Mouse (Mus musculus) brown adipose tissue, adult 24 weeks (tissue): ENCODE results near the gene Farsa. TPM values are rescaled to one million over a fixed set of nuclear protein-coding genes. Genes with fewer than 3 reads are reported as not detected.

Source experiments
- H3K27ac ChIP-seq: fragments of 200-500 bp; replicated peaks from 2 replicates; pipeline ENCODE4 v1.5.1; 2012; ENCODE audit warnings: low read depth, mild to moderate bottlenecking, low read length
- H3K4me1 ChIP-seq: fragments of 200-500 bp; 2 replicates; pipeline ENCODE4 v1.6.1; 2012; ENCODE audit warnings: low read length, mixed read lengths; ENCODE audit not compliant: control insufficient read depth, insufficient read depth, insufficient read length
- H3K4me3 ChIP-seq: fragments of 200-500 bp; 2 replicates; pipeline ENCODE4 v1.5.1; 2012; ENCODE audit warnings: low read depth, mild to moderate bottlenecking, low read length, moderate library complexity; ENCODE audit not compliant: insufficient read depth
- polyA plus RNA-seq: library from polyadenylated mRNA; stranded (reverse); fragments of >200 nt; gene quantifications from 2 replicates; pipeline ENCODE4 v1.2.4, GENCODE M21; 2012; ENCODE audit not compliant: missing spikeins, insufficient read depth, insufficient read length

Gene Farsa
- polyA plus RNA-seq, 1 experiment: 11.3 TPM

DNA sequence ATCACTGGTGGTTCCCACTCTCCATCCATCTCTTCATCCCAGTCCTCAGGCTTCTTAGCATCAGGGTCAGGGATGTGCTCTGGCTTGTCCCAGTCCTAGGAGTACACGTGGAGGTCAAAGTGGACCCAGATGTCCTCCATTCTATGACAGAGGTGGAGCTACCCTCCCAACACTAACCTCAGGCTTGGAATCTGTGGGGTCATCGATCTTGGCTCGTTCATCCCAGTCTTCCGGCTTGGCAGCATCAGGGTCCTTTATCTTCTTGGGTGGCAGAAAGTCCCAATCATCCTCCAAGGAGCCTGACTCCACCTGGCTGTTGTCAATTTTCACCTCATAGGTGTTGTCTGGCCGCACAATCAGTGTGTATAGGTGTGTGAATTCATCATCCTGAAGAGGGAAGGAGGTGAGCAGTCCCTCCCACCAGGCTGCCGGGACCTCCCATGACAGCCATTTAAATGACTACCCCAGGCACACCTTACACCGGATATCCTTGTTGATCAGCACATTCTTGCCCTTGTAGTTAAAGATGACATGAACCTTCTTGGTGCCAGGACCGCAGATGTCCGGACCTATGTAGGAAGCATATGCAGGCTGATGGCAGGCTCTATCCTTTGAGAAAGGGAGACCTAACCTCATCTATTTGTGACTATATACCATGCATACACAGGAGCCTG lies 12.3 kb upstream of the Farsa start:
- H3K4me3 ChIP-seq: no peak overlapping the region
- H3K4me1 ChIP-seq: no peaks in the 10 kb centered on the region
- H3K27ac ChIP-seq: no peak overlapping the region

DNA sequence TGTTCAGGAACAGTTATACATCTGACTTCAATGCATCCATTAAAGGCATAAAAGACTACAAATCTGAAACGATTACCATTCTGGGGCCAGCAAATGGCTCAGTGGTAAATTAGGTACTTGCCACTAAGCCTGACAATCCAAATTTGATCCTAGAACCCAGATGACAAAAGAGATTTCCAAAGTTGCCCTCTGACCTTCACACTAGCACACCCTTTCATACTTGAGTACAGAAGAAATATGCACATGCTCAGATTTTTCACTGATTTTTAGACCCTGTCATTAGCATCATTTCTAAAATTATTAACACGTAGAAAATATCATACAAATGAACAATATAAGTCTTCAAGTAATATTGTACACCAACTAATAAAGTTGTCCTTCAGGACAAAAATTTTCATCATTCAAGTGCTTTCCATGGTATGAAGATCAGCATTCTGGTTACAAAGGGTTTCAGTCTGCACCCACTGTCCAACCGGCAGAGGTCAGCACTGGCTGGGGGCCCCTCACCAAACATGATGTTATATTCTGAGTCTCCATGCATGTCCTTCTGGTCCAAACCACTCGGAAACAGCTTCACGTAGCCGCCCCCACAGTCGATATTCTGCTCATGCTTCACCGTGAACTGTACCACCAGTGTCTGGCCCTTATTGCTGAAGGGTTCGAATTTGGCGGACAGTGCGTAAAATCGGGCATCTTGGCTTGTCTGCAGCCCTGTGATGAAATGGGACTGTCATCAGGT lies 11.3 kb upstream of the Farsa start:
- Histone ChIP-seq H3K4me3 (peak overlapping the region; percentile 84), H3K4me1 (no peaks in the 10 kb centered on the region), H3K27ac (peak overlapping the region; percentile 76; the same call in 1 of the 2 replicates)

DNA sequence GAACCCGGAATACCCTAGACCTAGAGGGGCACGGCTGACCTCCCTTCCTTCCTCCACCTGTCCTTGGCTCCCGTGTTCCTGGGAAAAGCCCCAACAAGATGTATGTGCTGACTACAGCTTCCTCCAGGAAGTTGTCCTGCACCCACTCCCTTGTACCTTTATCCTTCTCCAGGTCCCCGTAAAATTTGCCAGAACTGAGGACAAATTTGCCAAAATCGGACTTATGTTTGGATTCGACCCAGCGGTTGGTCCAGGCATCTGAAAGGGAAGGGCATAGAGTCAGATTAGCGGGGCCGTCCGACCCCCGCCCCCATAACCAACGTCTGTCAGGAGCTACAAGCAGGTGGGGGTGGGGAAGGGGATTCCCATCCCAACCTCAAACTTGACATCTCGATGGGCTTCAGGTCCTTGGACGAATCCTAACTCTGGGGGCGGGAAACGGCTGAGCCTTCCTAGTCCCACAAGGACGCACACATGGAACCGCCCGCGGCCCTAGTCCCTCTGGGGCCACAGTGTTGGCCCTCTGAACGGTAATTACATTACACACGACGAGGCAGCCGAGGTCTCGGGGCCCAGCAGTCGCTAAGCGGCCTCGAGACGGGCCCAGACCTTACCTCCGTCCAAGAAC lies 10.6 kb upstream of the Farsa start:
- Histone ChIP-seq H3K27ac (peak overlapping the region; percentile 76), H3K4me1 (no peaks in the 10 kb centered on the region), H3K4me3 (peak overlapping the region; percentile 84)

DNA sequence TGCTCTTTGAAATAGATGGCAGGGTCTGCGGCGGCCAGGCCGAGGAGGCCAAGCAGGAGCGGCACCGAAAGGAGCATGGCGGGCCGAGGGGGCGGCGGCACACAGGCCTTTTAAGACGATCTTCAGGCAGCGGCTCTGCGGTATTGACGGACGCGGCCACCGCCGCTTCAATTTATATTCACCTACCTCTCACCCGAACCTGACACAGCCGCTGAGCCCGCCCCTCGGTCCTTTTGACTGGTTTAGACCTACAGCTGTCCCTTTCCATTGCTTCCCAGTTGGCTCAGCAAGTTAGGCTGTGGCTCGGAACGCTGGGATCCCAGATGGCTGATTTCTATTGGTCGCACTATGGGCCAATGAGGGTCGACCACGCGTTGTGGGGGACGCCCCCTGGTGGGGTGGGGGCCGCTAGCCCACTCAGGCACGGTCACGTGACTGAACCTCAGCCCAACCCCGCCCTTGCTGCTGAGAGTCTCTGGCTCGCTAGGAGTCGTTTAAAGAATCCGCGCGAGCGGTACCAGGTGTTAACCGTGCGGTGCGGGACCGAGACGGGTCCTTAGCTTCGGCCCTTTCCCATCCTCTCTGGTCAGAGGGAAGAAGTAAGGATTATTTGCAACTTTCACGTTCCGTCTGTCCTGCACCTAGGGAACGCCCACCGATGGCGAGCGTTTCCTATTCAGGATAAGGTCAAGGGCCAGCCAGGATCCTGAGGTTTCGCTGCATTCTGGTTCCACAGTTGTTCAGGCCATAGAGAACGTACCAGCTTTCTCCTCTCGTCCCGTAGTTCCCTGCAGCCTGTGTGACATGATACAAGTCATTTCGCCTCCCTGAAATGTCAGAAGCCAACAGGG lies 9.8 kb upstream of the Farsa start, which contains the start of gene Calr:
TSS of gene Calr (minus strand) at position 213 of the 851 bp plus-strand sequence.
- H3K27ac ChIP-seq: peak within 1 kb of the TSS; percentile 76
- H3K4me1 ChIP-seq: no peaks in the 10 kb centered on the region
- H3K4me3 ChIP-seq: peak within 1 kb of the TSS; percentile 84

DNA sequence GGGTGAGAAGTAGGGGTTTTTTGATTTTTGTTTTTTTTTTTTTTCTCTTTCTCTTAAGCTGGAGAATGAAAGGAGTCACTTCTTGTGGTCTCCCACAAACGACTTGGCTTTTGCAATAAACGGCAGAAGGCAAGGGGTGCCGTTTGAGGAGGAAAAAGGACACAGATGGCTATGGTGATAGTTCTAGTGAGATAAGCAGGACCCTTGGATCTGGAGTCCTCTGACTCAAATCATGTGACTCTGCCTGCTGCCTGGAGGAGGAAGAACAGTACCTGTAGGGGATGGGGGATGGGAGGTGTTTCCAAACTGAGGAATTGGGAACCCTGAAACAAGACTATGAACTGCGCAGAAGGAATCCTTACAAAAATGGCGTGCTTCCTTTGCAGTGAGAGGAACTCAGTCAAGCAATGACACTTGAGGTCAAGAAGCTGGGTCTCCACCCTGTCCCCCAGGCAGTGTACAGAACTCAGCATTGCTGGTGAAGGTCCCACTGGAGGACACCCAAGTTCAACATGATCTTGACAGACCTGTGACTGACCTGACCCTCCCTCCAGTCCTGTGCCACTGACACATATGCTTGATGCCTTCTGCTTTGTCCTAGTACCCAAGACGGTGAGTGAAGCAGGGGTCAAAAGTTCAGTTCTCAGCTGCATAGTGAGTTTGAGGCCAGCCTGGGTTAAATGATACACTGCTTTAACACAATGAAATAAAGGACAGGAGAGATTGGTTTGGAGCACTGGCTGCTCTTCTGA lies 8.9 kb upstream of the Farsa start:
- H3K4me3 ChIP-seq: peak overlapping the region; percentile 74
- no peaks in the 10 kb centered on the region for H3K4me1 ChIP-seq
- H3K27ac ChIP-seq: peak overlapping the region; percentile 72; the same call in 1 of the 2 replicates

DNA sequence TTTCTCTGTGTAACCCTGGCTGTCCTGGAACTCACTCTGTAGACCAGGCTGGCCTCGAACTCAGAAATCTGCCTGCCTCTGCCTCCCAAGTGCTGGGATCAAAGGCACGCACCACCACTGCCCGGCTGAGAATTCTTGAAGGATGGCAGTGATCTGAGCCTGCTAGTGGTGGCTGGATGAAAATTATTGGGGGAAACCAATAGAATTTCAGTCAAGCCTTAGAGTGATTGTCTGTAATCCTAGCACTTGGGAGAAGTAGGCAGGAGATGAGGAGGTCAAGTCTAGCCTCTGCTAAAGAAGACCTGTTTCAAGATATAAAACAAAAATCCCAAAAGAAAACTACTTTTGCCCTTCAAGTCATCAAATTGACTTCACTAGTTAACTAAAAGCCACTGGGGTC lies 355 bp upstream of the Farsa start:
- H3K4me3 ChIP-seq: no peak overlapping the region
- H3K27ac ChIP-seq: no peak overlapping the region
- H3K4me1 ChIP-seq: peaks cover 2% of the 10 kb centered on the region

DNA sequence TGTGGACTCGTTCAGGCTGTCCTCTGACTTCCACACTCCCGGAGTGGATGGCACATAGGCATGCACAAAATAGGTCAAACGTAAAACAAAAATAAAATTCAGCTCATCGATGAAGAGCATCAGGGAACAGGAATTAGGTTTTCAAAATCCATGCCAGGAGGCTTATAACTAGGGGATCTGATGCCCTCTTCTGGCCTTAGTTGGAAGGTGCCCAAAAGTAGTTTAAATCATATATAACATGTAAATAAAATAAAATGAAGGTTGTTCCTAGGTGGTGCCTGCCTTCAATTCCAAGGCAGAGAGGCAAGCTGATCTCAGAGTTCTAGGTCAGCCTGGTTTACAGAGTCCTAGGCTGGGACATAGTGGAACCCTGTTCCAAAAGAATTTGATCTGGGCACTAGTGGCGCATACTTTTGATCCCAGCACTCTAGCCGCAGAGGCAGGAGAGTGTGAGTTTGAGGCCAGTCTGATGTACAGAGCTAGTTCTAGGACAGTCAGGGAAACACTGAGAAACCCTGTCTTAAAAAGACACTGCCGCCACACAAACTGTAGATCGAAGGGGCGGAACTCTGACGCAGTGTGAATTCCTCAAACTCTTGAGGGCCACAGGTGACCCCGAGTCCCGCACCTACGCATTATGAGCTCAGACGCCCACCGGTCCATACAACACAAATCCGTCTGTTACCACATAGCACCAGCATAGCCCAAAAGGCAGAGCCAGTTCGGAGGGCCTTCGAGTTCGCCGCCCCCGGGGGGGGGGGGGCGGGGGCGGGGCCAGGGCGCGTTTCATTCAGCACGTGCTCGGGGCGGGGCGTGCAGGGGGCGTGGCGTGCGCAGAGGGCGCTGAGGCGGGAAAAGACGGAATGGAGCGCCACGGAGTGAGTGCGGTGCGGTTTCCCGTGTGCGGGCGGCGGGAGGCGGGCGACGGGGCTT lies 14.9 kb downstream of the Farsa start, which contains the start of gene Syce2:
TSS of gene Syce2 (plus strand) at position 736 of the 933 bp plus-strand sequence.
- H3K4me3 ChIP-seq: peak within 1 kb of the TSS; percentile 67
- 0 out of 2 replicates have a peak within 1 kb of the TSS, but pooled peaks have one; percentile 43 for H3K27ac ChIP-seq
- peaks cover 3% of the 10 kb centered on the region; the same call in 1 of the 2 replicates for H3K4me1 ChIP-seq

DNA sequence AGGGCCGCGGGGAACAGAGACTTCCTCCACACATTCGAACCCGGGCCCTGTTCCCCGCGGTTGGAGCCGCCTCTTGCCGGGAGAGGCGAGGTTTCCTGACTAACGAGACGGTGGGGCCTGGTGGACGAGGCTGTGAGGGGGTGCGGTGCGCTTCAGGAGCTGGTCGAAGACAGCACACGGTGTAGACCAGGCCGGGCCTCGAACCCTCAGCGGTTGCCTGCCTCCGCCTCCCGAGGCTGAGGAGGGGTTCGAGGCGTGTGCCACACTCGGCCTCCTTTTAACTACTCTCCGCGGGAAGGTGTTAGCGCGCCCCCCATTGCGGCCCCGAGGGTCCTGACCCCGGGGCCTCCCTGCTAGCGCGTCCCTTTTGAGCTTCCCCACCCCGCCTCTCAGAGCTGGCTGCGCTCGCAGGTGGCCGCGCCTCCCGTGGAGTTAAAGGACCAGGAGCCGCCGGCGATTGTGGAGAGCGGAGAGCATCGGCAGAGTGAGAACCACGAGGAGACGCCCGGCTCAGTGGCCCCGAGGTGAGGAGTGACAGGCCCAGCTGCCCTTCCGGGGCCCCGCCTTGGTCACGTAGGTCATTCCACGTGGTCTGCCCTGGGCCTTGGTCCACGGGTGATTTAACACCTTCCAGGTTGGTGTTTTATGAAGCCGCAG lies 15.6 kb downstream of the Farsa start:
- peaks cover 3% of the 10 kb centered on the region; the same call in 1 of the 2 replicates for H3K4me1 ChIP-seq
- peak overlapping the region; percentile 52 for H3K4me3 ChIP-seq
- H3K27ac ChIP-seq: no peak overlapping the region

DNA sequence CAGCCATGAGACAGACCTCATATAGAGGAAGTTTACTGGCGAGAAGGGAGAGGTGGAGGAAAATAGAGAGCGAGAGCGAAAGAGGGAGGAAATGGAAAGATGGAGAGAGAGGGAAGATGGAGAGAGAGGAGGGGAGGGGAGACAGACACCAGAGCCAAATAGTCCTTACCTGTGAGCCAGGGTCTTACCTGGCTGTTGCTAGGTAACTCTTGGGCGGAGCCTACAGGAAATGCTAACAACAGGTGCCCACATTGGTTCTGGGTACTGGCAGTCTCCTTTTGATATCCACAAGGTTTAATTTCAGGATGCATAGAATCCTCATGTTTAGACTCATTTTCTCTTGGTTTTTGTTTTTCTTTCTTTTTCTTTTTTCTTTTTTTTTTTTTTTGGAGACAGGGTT lies 16.2 kb downstream of the Farsa start:
- peak overlapping the region; percentile 52; the same call in 1 of the 2 replicates for H3K4me3 ChIP-seq
- peaks cover 3% of the 10 kb centered on the region; the same call in 1 of the 2 replicates for H3K4me1 ChIP-seq
- no peak overlapping the region for H3K27ac ChIP-seq

DNA sequence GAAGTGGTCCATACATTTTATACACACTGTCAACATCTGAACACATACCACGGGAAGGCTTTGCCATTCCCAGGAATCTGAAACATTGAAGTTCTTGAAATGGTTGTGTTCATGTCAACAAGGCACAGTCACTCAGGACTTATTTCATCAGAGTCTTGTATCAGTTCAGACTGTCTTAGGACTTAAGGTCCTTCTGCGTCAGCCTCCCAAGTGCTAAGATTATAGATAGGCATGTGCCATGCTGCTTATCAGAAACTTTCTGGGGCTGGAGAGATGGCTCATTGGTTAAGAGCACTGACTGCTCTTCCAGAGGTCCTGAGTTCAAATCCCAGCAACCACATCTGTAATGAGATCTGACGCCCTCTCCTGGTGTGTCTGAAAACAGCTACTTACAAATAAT lies 17.6 kb downstream of the Farsa start:
- H3K4me3 ChIP-seq: no peak overlapping the region
- no peak overlapping the region for H3K27ac ChIP-seq
- H3K4me1 ChIP-seq: peaks cover 3% of the 10 kb centered on the region; the same call in 1 of the 2 replicates

DNA sequence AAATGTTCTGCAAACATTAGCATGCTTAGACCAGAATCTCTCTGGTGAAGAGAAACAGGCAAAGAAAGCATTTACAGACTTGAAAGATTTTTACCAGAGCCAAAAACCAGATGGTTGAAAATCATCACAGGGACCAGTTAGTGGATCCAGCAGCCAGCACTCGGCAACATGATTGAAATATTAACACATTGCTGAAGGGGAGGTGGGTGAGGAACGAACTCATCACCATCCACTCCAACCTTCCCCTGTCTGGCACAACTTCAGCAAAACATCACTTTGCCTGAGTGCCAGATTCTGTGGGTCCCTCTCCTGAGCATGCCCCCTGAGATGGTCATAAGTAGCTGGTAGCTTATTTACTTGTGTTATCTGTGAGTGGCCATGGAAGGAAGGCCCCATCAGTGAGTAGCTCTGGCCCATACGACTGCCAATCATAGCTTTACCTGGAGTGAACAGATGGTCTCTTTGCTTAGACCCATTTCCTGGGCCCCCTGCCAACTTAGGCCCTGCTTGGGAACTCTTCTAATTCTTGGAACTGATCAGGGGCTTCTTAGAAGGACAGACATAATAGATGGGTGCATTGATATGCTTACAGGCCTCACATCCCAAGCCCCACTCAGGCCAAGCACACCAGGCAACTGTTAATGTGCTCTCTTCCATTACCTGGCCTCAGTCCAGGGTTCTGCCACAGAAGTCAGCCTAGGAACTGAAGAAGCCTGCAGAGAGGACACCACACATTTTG lies 20.7 kb downstream of the Farsa start:
- Histone ChIP-seq H3K4me1 (peaks cover 3% of the 10 kb centered on the region; the same call in 1 of the 2 replicates), H3K27ac (no peak overlapping the region), H3K4me3 (no peak overlapping the region)

DNA sequence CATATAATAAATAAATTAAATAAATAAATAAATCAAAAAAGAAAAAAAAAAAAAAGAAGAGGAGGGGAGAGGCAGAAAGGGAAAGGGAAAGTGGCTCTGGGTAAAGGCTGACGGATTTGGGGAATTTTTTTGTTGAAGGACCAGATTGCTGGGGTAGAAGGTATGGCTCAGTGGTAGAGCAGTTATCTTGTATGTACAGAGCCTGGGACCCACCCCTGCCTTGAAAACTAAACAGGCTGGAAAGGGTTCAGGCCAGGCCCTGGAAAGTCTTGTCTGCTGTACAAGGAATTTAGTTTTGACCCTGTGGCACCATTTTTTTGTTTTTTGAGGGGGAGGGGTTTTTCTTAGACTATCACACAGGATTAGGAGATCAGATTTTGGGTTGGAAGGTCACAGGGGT lies 22.1 kb downstream of the Farsa start:
- Histone ChIP-seq H3K27ac (no peak overlapping the region), H3K4me3 (no peak overlapping the region), H3K4me1 (no peaks in the 10 kb centered on the region)
